Mouse (Mus musculus) bone marrow macrophage, adult 2 months (primary cell): Measurements from ENCODE around the gene Wdr53.

Experiments
- CTCF ChIP-seq: IDR thresholded peaks from 2 replicates; pipeline ENCODE4 v1.5.1; 2012; ENCODE audit warnings: low read depth, mild to moderate bottlenecking, low read length, moderate library complexity
- POLR2A ChIP-seq: IDR thresholded peaks from 2 replicates; pipeline ENCODE4 v1.6.1; 2012; ENCODE audit warnings: mild to moderate bottlenecking, low read depth, low read length, borderline replicate concordance

DNA sequence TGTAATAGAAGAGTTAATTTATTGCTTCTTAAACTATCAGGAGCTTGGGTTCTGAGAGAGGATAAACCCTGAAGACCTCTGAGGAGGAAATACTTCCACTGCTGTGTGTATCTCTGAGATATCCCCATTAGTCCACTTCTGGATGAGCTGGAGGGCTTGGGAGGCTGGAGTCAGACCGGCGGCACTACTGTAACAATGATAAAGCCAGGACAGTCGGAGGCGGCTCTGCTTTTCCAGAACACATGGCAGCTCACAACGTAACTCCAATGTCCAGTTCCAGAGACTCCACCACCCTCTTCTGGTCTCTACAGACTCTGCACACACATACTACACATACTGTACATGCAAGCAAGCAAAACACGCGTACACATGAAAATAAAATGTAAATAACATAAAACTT is 56.9 kb downstream of the Wdr53 start:
- TF ChIP-seq POLR2A (no peak), CTCF (no peak)
